ENCODE assay signal across 1 mouse cellular context in the genomic region with DNA sequence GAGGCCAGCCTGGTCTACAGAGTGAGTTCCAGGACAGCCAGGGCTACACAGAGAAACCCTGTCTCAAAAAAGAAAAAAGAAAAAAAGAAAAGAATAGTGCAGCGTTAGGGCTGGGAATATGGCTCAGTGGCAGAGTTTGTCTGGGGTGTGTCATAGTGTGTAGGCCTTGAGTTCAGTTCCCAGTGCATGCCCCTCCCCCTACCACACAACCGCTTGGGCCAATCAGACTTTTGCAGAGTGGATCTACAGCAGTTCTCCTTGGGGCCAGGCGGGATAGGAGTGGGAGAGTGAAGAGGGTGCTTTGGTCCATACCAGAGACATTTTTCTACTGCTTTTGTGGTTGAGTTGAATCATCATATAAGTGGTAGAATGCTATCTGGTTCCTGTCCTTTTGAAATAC.
TF ChIP-seq lines count a peak whose summit lies in the region.

No protein-coding gene starts in this region.

TF ChIP-seq in MEL, 35 proteins besides CTCF, POLR2A, EP300 and RAD21 (continued from another document):
- no peak for TF ChIP-seq MYC (IDR thresholded peaks at IDR 0.05; ENCODE audit: low read depth, low read length)
- TF ChIP-seq SMC3 (IDR thresholded peaks at IDR 0.05; ENCODE audit: low read depth, low read length), result no peak
- no peak for TF ChIP-seq GABPA (IDR thresholded peaks at IDR 0.05; ENCODE audit: low read depth, low read length)
- TF ChIP-seq MAFK (IDR thresholded peaks at IDR 0.05; ENCODE audit: borderline replicate concordance, low read depth, low read length), result no peak
- no peak for TF ChIP-seq ZC3H11A (IDR thresholded peaks at IDR 0.05; ENCODE audit: low read depth, low read length)
- no peak for TF ChIP-seq E2F4 (IDR thresholded peaks at IDR 0.05; ENCODE audit: borderline replicate concordance, low read depth, low read length)
- no peak for TF ChIP-seq TCF12 (IDR thresholded peaks at IDR 0.05; ENCODE audit: low read depth, low read length)
- TF ChIP-seq POLR2AphosphoS5 (IDR thresholded peaks at IDR 0.05; ENCODE audit: borderline replicate concordance, low read depth, low read length), result no peak
